In the genomic region with DNA sequence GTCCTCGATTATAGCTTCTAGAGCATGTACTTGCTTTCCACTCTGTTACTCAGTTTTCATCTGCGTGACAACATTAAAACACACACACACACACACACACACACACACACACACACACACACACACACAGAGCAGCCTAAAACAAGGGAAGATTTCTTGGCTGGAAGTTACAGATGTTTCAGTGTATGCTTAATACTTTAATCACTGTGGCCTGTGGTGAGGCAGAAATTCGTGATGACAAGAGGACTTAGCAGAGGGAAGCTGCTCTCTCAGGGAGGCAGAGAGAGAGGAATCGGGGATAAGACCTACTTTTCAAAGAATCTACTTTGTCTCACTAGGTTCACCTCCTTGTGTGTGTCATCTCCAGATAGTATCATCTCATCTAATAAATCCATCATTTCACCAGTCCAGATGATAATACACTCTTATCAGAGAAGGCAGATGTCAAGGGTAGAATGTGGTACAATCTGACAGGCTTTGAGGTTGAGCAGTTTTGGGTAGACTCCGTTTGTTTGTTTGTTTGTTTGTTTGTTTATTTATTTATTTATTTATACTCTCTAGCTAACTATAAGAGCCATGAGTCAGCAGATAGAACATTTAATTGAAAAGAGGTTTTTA, we compare ENCODE assay signal across 8 mouse cellular contexts. TPM values are rescaled to one million over a fixed set of nuclear protein-coding genes. Genes with fewer than 3 reads are reported as not detected.
A peak's percentile ranks its signal among the peaks of the same experiment; 100 is the strongest.
DNase-seq lines count a peak whose midpoint lies in the region; ATAC-seq and TF ChIP-seq lines count a peak whose summit lies in the region.

No protein-coding gene starts in this region.

- peak overlapping the region; percentile 88 for H3K4me2 ChIP-seq in hindbrain, postnatal 0 days (ENCODE audit: low read depth, low read length)
- peak overlapping the region; percentile 70 for H3K4me2 ChIP-seq in neural tube, embryonic 11.5 days (ENCODE audit: low read depth)

- H3K36me3 ChIP-seq in hindbrain, postnatal 0 days (ENCODE audit: insufficient read depth, low read length): no peaks in the 10 kb centered on the region
- H3K36me3 ChIP-seq in neural tube, embryonic 11.5 days (ENCODE audit: control insufficient read depth, insufficient read depth, low read length): no peaks in the 10 kb centered on the region

- no peaks in the 10 kb centered on the region for H3K9me3 ChIP-seq in hindbrain, postnatal 0 days (ENCODE audit: low read length)
- no peaks in the 10 kb centered on the region for H3K9me3 ChIP-seq in neural tube, embryonic 11.5 days (ENCODE audit: control insufficient read depth, low read length)

- H3K4me3 ChIP-seq in left cerebral cortex, adult 2 months: peak overlapping the region; percentile 89
- peak overlapping the region; percentile 94 for H3K4me3 ChIP-seq in hindbrain, postnatal 0 days (ENCODE audit: low read length)
- H3K4me3 ChIP-seq in neural tube, embryonic 11.5 days (ENCODE audit: low read depth, low read length): no peak overlapping the region

- ATAC-seq in hindbrain, postnatal 0 days: no peak
- ATAC-seq in neural tube, embryonic 11.5 days (ENCODE audit: insufficient read depth, low FRiP score, low TSS enrichment): no peak

- H3K27me3 ChIP-seq in hindbrain, postnatal 0 days (ENCODE audit: insufficient read depth, low read length): no peaks in the 10 kb centered on the region
- H3K27me3 ChIP-seq in neural tube, embryonic 11.5 days (ENCODE audit: control insufficient read depth, insufficient read depth, low read length): no peaks in the 10 kb centered on the region

- H3K4me1 ChIP-seq in hindbrain, postnatal 0 days (ENCODE audit: insufficient read depth, low read length): peaks cover 17% of the 10 kb centered on the region; the same call in 1 of the 2 replicates
- H3K4me1 ChIP-seq in neural tube, embryonic 11.5 days (ENCODE audit: control insufficient read depth, insufficient read depth, low read length): peaks cover 11% of the 10 kb centered on the region; the same call in 1 of the 2 replicates

- 51% methylated on average over 5 of the region's 5 CpGs for WGBS in hindbrain, postnatal 0 days
- 53% methylated on average over 5 of the region's 5 CpGs for WGBS in neural tube, embryonic 11.5 days

- intact Hi-C loops in left cerebral cortex, adult 2 months (cut with DNase I): loop anchor here (2.0 to 5.0 kb wide), 4 partner anchors 53 to 257 kb away; no protein-coding TSS in a partner anchor
- intact Hi-C loops in left cerebral cortex, postnatal 10 days (cut with DNase I): loop anchor here (2.0 to 5.0 kb wide), 3 partner anchors 121 to 257 kb away; no protein-coding TSS in a partner anchor

- H3K27ac ChIP-seq in left cerebral cortex, adult 2 months: 0 out of 2 replicates have a peak overlapping the region, but pooled peaks have one; percentile 21
- H3K27ac ChIP-seq in hindbrain, postnatal 0 days: no peak overlapping the region
- peak overlapping the region; percentile 34 for H3K27ac ChIP-seq in neural tube, embryonic 11.5 days (ENCODE audit: low read depth, low read length)

- TF ChIP-seq CTCF in left cerebral cortex, adult 2 months (IDR thresholded peaks at IDR 0.05): no peak
- no peak for TF ChIP-seq CTCF in hindbrain, postnatal 0 days (IDR thresholded peaks at IDR 0.05; ENCODE audit: low read depth)

- DNase-seq in left cerebral cortex, adult 2 months (ENCODE audit: extremely low spot score in 1 of 2, low spot score in 2 of 2): no peak
- DNase-seq in left cerebral cortex, postnatal 10 days (ENCODE audit: extremely low spot score in 1 of 2, low spot score in 2 of 2): no peak
- DNase-seq in c-Kit-positive CD71-positive TER-119-negative erythroid progenitor cells, embryonic 14.5 days (ENCODE audit: low read depth): peak; percentile 31
- no peak for DNase-seq in hindbrain, postnatal 0 days (ENCODE audit: low spot score)
- DNase-seq in neural tube, embryonic 11.5 days (ENCODE audit: low spot score): no peak
- DNase-seq in cerebellum, adult 9-11 months: no peak
- DNase-seq in ovary, postnatal 10 days (ENCODE audit: low spot score): no peak
- DNase-seq in spleen, postnatal 14 days (ENCODE audit: low spot score in 2 of 2): no peak

- H3K9ac ChIP-seq in hindbrain, postnatal 0 days (replicated peaks; ENCODE audit: low read length): no peak overlapping the region
- no peak overlapping the region; the same call in 1 of the 2 replicates for H3K9ac ChIP-seq in neural tube, embryonic 11.5 days (ENCODE audit: low read length)

RNA-seq across cellular contexts. Expression of gene Vwa8, which starts 1.2 kb away (rescaled TPM):
- 10 to 100 TPM; 31.7 to 32.3 TPM for total RNA-seq in left cerebral cortex, adult 2 months (2021)
- total RNA-seq in left cerebral cortex, postnatal 10 days (2021): 10 to 100 TPM; 21.6 to 22.0 TPM
- 20.8 and 23.1 TPM in 2 replicates for total RNA-seq in hindbrain, postnatal 0 days (2014; rRNA removed)
- polyA plus RNA-seq in hindbrain, postnatal 0 days (2015; fragmentation: Nextera tagmentation; extraction: Ambion mirVana): 9.6 TPM in 2 replicates
- polyA plus RNA-seq in neural tube, embryonic 11.5 days (2014; fragmentation: Nextera tagmentation; extraction: Ambion mirVana): 9.0 and 10.8 TPM in 2 replicates
